Mouse (Mus musculus): ENCODE data around the gene Olfr1130. TPM values are rescaled to one million over a fixed set of nuclear protein-coding genes. Genes with fewer than 3 reads are reported as not detected.
"Not testable (repeated sequence)": the region's sequence is repeated elsewhere in the genome, so short reads cannot be mapped to it uniquely, and the experiment has no call there.

Gene Olfr1130
- not detected in 2 replicates for polyA plus RNA-seq (2012; ENCODE audit: insufficient read depth, insufficient read length, missing spikeins)

DNA sequence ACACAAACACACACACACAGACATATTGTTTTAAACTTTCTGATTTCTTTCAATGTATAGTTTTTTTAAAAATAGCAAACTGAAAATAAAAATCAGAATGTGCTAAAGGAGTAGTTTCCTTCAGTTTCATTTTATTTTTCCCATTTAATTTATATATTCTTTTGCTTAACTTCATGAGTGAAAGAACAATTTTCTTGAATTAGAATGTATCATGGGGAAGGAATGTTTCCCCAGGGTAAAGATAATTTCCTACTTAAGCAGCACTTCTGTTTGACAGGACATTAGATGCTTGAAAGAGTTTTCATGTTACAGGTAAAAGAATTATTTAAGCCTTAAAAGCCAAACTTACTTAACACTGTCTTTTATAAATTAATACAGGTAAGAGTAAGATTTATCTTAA, at the start of gene Olfr1130:
Gene Olfr1130, plus strand, starts transcription at position 301 of the 400 bp plus-strand sequence.
- H3K4me3 ChIP-seq (ENCODE audit: insufficient read depth, low read length); H3K27ac ChIP-seq (ENCODE audit: insufficient read depth, low read depth, low read length); H3K4me1 ChIP-seq (ENCODE audit: control insufficient read depth, insufficient read depth, low read length): not testable (repeated sequence)

DNA sequence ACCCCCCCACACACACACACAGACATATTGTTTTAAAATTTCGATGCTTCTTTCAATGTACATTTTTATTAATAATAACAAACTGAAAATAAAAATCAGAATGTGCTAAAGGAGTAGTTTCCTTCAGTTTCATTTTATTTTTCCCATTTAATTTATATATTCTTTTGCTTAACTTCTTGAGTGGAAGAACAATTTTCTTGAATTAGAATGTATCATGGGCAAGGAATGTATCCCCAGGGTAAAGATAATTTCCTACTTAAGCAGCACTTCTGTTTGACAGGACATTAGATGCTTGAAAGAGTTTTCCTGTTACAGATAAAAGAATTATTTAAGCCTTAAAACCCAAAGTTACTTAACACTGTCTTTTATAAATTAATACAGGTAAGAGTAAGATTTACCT, 32.4 kb upstream of the Olfr1130 start, which contains the start of gene Olfr1129:
Gene Olfr1129, plus strand, starts transcription at position 301 of the 400 bp plus-strand sequence.
- not testable (repeated sequence) for H3K4me1 ChIP-seq (ENCODE audit: control insufficient read depth, insufficient read depth, low read length)

DNA sequence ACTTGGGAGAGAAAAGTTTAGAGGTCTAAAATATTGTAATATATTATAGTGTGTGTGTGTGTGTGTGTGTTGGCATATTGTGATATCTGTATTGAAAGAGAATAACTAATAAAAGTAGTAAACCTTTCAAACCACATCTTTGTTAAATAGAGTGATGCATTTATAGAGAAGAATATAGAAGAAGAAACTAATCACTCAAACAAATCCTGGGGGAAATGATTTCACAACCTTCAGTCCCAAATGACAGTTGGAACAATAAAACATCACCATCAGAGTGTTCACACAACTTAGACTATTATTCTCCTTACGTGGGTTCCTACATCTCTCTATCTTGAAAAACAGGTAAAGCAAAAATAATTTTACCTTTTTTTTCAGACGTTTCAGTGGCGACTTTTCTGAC, 20.8 kb downstream of the Olfr1130 start, which contains the start of gene Olfr1131:
Gene Olfr1131, plus strand, starts transcription at position 301 of the 400 bp plus-strand sequence.
- Histone ChIP-seq H3K4me3 (ENCODE audit: insufficient read depth, low read length) (no peak within 1 kb of the TSS), H3K4me1 (ENCODE audit: control insufficient read depth, insufficient read depth, low read length) (no peaks in the 10 kb centered on the region), H3K27ac (ENCODE audit: insufficient read depth, low read depth, low read length) (no peak within 1 kb of the TSS)
- TF ChIP-seq CTCF (IDR thresholded peaks at IDR 0.05; ENCODE audit: low read depth, low read length) (no peak), POLR2A (IDR thresholded peaks at IDR 0.05; ENCODE audit: borderline replicate concordance, low read depth, low read length) (no peak)

More for the DNA sequence above, 32.4 kb upstream of the Olfr1130 start, which contains the start of gene Olfr1129:
- H3K4me3 ChIP-seq (ENCODE audit: insufficient read depth, low read length); H3K27ac ChIP-seq (ENCODE audit: insufficient read depth, low read depth, low read length): not testable (repeated sequence)

DNA sequence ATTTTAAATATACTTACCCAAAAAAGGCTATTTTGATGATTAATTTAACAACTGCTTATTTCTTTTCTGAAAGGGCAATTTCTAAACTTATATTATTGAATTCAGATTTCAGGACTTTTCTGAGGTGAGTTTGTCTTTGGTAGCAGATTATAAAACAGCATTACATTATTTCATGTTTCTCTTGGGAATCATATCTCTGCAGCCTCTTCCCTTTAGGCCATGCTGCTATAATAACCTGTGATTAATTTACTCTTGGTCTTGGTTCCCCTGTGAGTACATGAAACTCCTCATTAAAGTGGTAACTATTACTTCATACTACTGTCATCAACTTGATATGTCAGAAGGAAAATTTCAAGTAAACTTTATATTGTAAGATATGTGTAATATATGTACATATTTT, 31.4 kb downstream of the Olfr1130 start, which contains the start of gene Olfr1132:
Gene Olfr1132, minus strand, starts transcription at position 101 of the 400 bp plus-strand sequence.
- H3K4me3 ChIP-seq (ENCODE audit: insufficient read depth, low read length), result no peak within 1 kb of the TSS
- H3K27ac ChIP-seq (ENCODE audit: insufficient read depth, low read depth, low read length), result no peak within 1 kb of the TSS
- TF ChIP-seq POLR2A (IDR thresholded peaks at IDR 0.05; ENCODE audit: borderline replicate concordance, low read depth, low read length) (no peak), CTCF (IDR thresholded peaks at IDR 0.05; ENCODE audit: low read depth, low read length) (no peak)
- no peaks in the 10 kb centered on the region for H3K4me1 ChIP-seq (ENCODE audit: control insufficient read depth, insufficient read depth, low read length)

DNA sequence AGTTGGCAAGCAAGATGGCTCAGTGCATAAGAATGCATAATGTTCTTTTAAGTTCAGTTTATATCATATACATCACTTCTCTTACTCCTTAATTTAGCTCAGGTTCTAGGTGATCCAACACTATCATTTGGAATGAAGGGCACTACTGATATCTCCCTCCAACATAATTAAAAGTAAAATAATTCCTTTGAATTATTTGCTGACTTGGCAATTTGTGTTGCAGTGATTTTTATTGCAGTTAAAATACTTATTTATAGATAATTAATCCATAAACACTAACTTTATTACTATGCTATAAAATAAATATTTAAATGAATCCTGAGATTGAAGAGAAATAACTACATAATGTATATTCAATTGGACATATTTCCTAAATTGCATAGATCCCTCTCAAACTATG, 36.4 kb downstream of the Olfr1130 start:
- Histone ChIP-seq H3K27ac (ENCODE audit: insufficient read depth, low read depth, low read length) (no peak overlapping the region), H3K4me1 (ENCODE audit: control insufficient read depth, insufficient read depth, low read length) (no peaks in the 10 kb centered on the region), H3K4me3 (ENCODE audit: insufficient read depth, low read length) (no peak overlapping the region)
- TF ChIP-seq CTCF (IDR thresholded peaks at IDR 0.05; ENCODE audit: low read depth, low read length) (no peak), POLR2A (IDR thresholded peaks at IDR 0.05; ENCODE audit: borderline replicate concordance, low read depth, low read length) (no peak)

DNA sequence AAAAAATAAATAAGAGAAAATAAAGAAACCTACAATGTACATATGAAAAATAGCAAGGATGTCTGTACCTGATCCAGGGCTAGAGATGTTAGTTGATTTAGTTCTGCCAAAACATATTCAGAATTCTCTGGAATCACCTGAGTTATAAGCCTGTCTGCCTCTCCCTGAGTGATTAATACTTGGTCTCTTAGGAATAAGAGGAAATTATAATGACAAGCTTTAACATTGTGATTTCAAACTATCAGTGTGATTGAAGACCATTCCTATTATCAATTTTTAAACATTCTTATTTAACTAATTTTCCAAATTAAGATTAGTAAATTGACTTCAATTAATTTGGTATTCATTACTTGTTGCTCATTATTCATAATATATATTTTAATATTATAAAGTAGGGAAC, 41.3 kb downstream of the Olfr1130 start, which contains the start of gene Olfr1133:
Gene Olfr1133, minus strand, starts transcription at position 101 of the 400 bp plus-strand sequence.
- H3K27ac ChIP-seq (ENCODE audit: insufficient read depth, low read depth, low read length), result no peak within 1 kb of the TSS

DNA sequence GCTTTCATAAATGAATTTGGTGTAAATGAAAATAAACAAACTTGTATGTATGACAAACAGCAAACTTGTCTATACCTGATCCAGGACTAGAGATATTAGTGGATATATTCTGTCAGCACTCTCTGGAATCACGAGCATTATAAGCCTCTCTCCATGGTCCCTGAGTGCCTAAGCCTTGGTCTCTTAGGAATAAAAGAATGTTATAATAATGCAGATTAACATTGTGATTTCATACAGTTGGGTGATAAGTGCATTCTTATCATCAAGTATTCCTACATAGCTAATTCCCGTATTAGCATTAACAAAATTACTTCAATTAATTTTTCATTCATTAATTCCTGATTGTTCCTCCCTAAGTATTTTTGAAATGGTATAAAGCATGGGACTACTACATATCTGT, 52.3 kb downstream of the Olfr1130 start, which contains the start of gene Olfr1134:
Gene Olfr1134, minus strand, starts transcription at position 101 of the 400 bp plus-strand sequence.
- no peak for TF ChIP-seq CTCF (IDR thresholded peaks at IDR 0.05; ENCODE audit: low read depth, low read length)
- no peak for TF ChIP-seq POLR2A (IDR thresholded peaks at IDR 0.05; ENCODE audit: borderline replicate concordance, low read depth, low read length)
- H3K4me1 ChIP-seq (ENCODE audit: control insufficient read depth, insufficient read depth, low read length), result no peaks in the 10 kb centered on the region
- no peak within 1 kb of the TSS for H3K4me3 ChIP-seq (ENCODE audit: insufficient read depth, low read length)
- no peak within 1 kb of the TSS for H3K27ac ChIP-seq (ENCODE audit: insufficient read depth, low read depth, low read length)

More for the DNA sequence above, 41.3 kb downstream of the Olfr1130 start, which contains the start of gene Olfr1133:
- Histone ChIP-seq H3K4me1 (ENCODE audit: control insufficient read depth, insufficient read depth, low read length) (no peaks in the 10 kb centered on the region), H3K4me3 (ENCODE audit: insufficient read depth, low read length) (no peak within 1 kb of the TSS)
- no peak for TF ChIP-seq CTCF (IDR thresholded peaks at IDR 0.05; ENCODE audit: low read depth, low read length)
- TF ChIP-seq POLR2A (IDR thresholded peaks at IDR 0.05; ENCODE audit: borderline replicate concordance, low read depth, low read length), result no peak

Other genes with a start within 250 kb of the Olfr1130 start
- not detected in 2 replicates for gene Olfr1121, start 236.3 kb upstream of the Olfr1130 start, polyA plus RNA-seq (2012; ENCODE audit: insufficient read depth, insufficient read length, missing spikeins)
- not detected in 2 replicates for gene Olfr1122, start 220.4 kb upstream of the Olfr1130 start, polyA plus RNA-seq (2012; ENCODE audit: insufficient read depth, insufficient read length, missing spikeins)
- not detected in 2 replicates for gene Olfr1123, start 189.6 kb upstream of the Olfr1130 start, polyA plus RNA-seq (2012; ENCODE audit: insufficient read depth, insufficient read length, missing spikeins)
- gene Olfr1124, start 175.9 kb upstream of the Olfr1130 start, polyA plus RNA-seq (2012; ENCODE audit: insufficient read depth, insufficient read length, missing spikeins), result not detected in 2 replicates
- not detected in 2 replicates for gene Olfr1126, start 152.2 kb upstream of the Olfr1130 start, polyA plus RNA-seq (2012; ENCODE audit: insufficient read depth, insufficient read length, missing spikeins)
- gene Pramel7, start 109.1 kb upstream of the Olfr1130 start, polyA plus RNA-seq (2012; ENCODE audit: insufficient read depth, insufficient read length, missing spikeins), result not detected in 2 replicates
- gene Pramel6, start 99.6 kb upstream of the Olfr1130 start, polyA plus RNA-seq (2012; ENCODE audit: insufficient read depth, insufficient read length, missing spikeins), result not detected in 2 replicates
- not detected in 2 replicates for gene Olfr153, start 74.4 kb upstream of the Olfr1130 start, polyA plus RNA-seq (2012; ENCODE audit: insufficient read depth, insufficient read length, missing spikeins)
- not detected in 2 replicates for gene Olfr1128, start 60.7 kb upstream of the Olfr1130 start, polyA plus RNA-seq (2012; ENCODE audit: insufficient read depth, insufficient read length, missing spikeins)
- gene Olfr1129, start 32.3 kb upstream of the Olfr1130 start, polyA plus RNA-seq (2012; ENCODE audit: insufficient read depth, insufficient read length, missing spikeins), result 0.60 TPM in 1 of 2 replicates, not detected in the other
- gene Olfr1131, start 20.9 kb downstream of the Olfr1130 start, polyA plus RNA-seq (2012; ENCODE audit: insufficient read depth, insufficient read length, missing spikeins), result not detected in 2 replicates
- gene Olfr1132, start 31.3 kb downstream of the Olfr1130 start, polyA plus RNA-seq (2012; ENCODE audit: insufficient read depth, insufficient read length, missing spikeins), result not detected in 2 replicates
- not detected in 2 replicates for gene Olfr1133, start 41.2 kb downstream of the Olfr1130 start, polyA plus RNA-seq (2012; ENCODE audit: insufficient read depth, insufficient read length, missing spikeins)
- not detected in 2 replicates for gene Olfr1134, start 52.2 kb downstream of the Olfr1130 start, polyA plus RNA-seq (2012; ENCODE audit: insufficient read depth, insufficient read length, missing spikeins)
- gene Olfr1135, start 67.5 kb downstream of the Olfr1130 start, polyA plus RNA-seq (2012; ENCODE audit: insufficient read depth, insufficient read length, missing spikeins), result not detected in 2 replicates
- not detected in 2 replicates for gene Olfr1136, start 87.7 kb downstream of the Olfr1130 start, polyA plus RNA-seq (2012; ENCODE audit: insufficient read depth, insufficient read length, missing spikeins)
- not detected in 2 replicates for gene Olfr1137, start 107.0 kb downstream of the Olfr1130 start, polyA plus RNA-seq (2012; ENCODE audit: insufficient read depth, insufficient read length, missing spikeins)
- not detected in 2 replicates for gene Olfr1138, start 133.8 kb downstream of the Olfr1130 start, polyA plus RNA-seq (2012; ENCODE audit: insufficient read depth, insufficient read length, missing spikeins)
- gene Olfr1140, start 137.5 kb downstream of the Olfr1130 start, polyA plus RNA-seq (2012; ENCODE audit: insufficient read depth, insufficient read length, missing spikeins), result not detected in 2 replicates
- not detected in 2 replicates for gene Olfr1141, start 147.8 kb downstream of the Olfr1130 start, polyA plus RNA-seq (2012; ENCODE audit: insufficient read depth, insufficient read length, missing spikeins)
- not detected in 2 replicates for gene Olfr152, start 173.3 kb downstream of the Olfr1130 start, polyA plus RNA-seq (2012; ENCODE audit: insufficient read depth, insufficient read length, missing spikeins)
- gene Olfr1143, start 194.4 kb downstream of the Olfr1130 start, polyA plus RNA-seq (2012; ENCODE audit: insufficient read depth, insufficient read length, missing spikeins), result not detected in 2 replicates
- not detected in 2 replicates for gene Olfr1145, start 203.6 kb downstream of the Olfr1130 start, polyA plus RNA-seq (2012; ENCODE audit: insufficient read depth, insufficient read length, missing spikeins)
- not detected in 2 replicates for gene Olfr1148, start 224.3 kb downstream of the Olfr1130 start, polyA plus RNA-seq (2012; ENCODE audit: insufficient read depth, insufficient read length, missing spikeins)
- not detected in 2 replicates for gene Olfr1150-ps1, start 237.8 kb downstream of the Olfr1130 start, polyA plus RNA-seq (2012; ENCODE audit: insufficient read depth, insufficient read length, missing spikeins)
- not detected in 2 replicates for gene Olfr1151, start 249.7 kb downstream of the Olfr1130 start, polyA plus RNA-seq (2012; ENCODE audit: insufficient read depth, insufficient read length, missing spikeins)

Measured in bone marrow macrophage, adult 2 months (primary cell).